Mouse (Mus musculus): ENCODE measurements around the gene Creg2.

DNA sequence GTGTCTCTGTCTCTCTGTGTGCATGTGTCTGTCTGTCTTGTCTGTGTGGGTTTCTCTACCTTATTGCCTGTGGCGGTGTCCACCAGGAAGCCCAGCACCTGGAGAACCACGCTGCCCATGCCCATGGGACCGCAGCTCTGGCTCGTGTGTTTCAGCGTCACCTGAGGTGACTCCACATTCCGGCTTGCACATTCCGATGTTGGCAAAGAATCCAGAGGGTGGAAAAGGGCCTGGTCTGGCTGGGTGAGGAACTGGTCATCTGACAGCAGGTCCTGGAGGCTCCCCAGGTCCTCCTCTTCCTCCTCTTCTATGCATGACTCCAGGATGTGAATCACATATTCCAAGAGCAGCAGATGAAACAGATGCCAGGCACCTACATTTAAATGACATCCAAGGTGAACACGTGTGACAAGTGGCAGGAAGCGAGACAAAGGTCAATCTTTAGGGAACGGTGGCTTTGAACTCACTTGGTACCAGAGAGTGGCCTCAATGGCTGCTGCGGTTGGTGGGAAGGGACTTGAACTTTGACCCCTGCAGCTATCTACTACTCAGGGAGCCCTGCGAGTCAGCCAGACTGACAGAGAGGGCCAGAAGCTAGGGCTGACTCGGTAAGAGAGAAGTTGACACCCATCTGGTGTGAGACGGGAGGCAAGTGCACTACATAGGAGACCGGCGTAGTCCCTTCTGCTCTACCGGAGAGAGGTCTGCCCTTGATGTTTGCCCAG is 19.1 kb upstream of the Creg2 start:
- no peak for TF ChIP-seq POLR2A (IDR thresholded peaks at IDR 0.05; ENCODE audit: low read depth, low read length)
- TF ChIP-seq CTCF (IDR thresholded peaks at IDR 0.05; ENCODE audit: extremely low read depth, insufficient read length, insufficient replicate concordance, low read depth, low read length) = no peak

Data from small intestine, adult 2 months (tissue).